Mouse (Mus musculus) lung, embryonic 15.5 days (tissue): ENCODE results near the gene Mtif2. TPM values are rescaled to one million over a fixed set of nuclear protein-coding genes. Genes with fewer than 3 reads are reported as not detected.

ENCODE experiments used
- ATAC-seq: fragments of 200-750 bp; cut with Nextera tagmentation; 2 replicates; pipeline ENCODE4 v1.8.0; 2017; ENCODE audit warnings: moderate number of reproducible peaks, borderline replicate concordance; ENCODE audit not compliant: low FRiP score, low TSS enrichment; ENCODE audit errors: extremely low read depth
- H3K27ac ChIP-seq: fragments of 300-500 bp; sonication (generic); 2 replicates; pipeline ENCODE4 v1.5.1; 2015; ENCODE audit warnings: moderate library complexity, mild to moderate bottlenecking, inconsistent platforms
- H3K27me3 ChIP-seq: fragments of 300-500 bp; sonication (generic); 2 replicates; pipeline ENCODE4 v1.6.1; 2015; ENCODE audit warnings: inconsistent platforms
- H3K36me3 ChIP-seq: fragments of 300-500 bp; sonication (generic); 2 replicates; pipeline ENCODE4 v1.6.1; 2015; ENCODE audit warnings: inconsistent platforms
- H3K4me1 ChIP-seq: fragments of 300-500 bp; sonication (generic); 2 replicates; pipeline ENCODE4 v1.6.1; 2015; ENCODE audit warnings: inconsistent platforms
- H3K4me2 ChIP-seq: fragments of 300-500 bp; sonication (generic); 2 replicates; pipeline ENCODE4 v1.6.1; 2015; ENCODE audit warnings: inconsistent platforms, mild to moderate bottlenecking, moderate library complexity
- H3K4me3 ChIP-seq: fragments of 300-500 bp; sonication (generic); 2 replicates; pipeline ENCODE4 v1.5.1; 2015; ENCODE audit warnings: mild to moderate bottlenecking, inconsistent platforms
- H3K9ac ChIP-seq: fragments of 300-500 bp; sonication (generic); 2 replicates; pipeline ENCODE4 v1.6.1; 2015; ENCODE audit warnings: inconsistent platforms
- H3K9me3 ChIP-seq: fragments of 300-500 bp; sonication (generic); 2 replicates; pipeline ENCODE4 v1.6.1; 2016; ENCODE audit warnings: inconsistent platforms
- WGBS: fragments of 180-500 bp; shearing (Covaris S2); methylation state at CpG from one replicate; pipeline ENCODE4 v1.1.7; 2015; 5-methylcytosine and 5-hydroxymethylcytosine counted together
- polyA plus RNA-seq: library from polyadenylated mRNA; unstranded; fragments of >200 nt; fragmentation: Nextera tagmentation; extraction: Ambion mirVana; gene quantifications from 2 replicates; pipeline ENCODE4 v1.2.1, GENCODE M21; 2015

The Mtif2 gene
- 39.9 and 42.4 TPM in 2 replicates for polyA plus RNA-seq

DNA sequence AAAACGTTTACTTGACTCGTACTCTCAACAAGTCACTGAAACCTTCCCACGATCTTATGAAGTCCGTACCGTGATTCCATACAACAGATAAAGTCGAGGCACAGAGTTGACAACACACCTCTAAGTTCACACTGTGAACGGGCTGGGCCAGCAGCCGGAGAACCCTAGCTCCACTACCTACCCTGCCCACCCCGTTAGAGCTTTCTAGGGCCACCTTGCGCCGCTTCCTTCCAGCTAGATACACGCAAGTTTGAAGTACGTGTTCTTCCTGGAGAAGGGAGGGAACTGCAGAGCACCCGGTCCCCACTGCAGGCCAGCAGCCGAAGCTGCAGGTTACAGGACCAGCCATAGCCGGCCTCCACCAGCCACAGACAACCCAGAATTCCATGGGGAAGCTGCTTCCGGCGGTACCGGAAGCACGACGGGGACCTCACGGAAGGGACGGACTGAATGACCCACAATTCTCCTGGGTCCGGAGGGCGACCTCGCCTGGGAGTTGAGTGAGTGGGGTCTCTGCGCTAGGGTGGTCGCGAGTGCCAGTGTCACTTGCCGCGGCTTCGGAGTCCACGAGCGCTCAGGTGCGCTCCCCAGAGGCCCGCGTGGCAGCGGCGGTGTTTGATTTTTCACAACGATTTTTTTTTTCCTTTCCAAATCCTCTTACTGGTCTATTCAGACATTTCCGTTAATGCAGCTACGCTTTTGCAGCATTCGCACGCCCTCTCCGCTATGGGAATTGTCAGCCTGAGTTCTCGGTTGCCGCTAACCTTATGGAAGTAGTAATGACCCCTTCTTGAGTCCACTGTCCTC is at the start of gene Mtif2:
TSS of gene Mtif2 (plus strand) at position 421 of the 807 bp plus-strand sequence.
- peak within 1 kb of the TSS; percentile 63 for H3K4me2 ChIP-seq
- H3K4me3 ChIP-seq, result peak within 1 kb of the TSS; percentile 69
- peaks cover 9% of the 10 kb centered on the region for H3K4me1 ChIP-seq
- H3K9ac ChIP-seq, result peak within 1 kb of the TSS; percentile 69
- H3K36me3 ChIP-seq, result peaks cover 13% of the 10 kb centered on the region
- no peaks in the 10 kb centered on the region for H3K27me3 ChIP-seq
- no peaks in the 10 kb centered on the region for H3K9me3 ChIP-seq
- peak; percentile 96 for ATAC-seq
- 3% methylated on average over 47 of the region's 47 CpGs for WGBS
- peak within 1 kb of the TSS; percentile 72 for H3K27ac ChIP-seq

- ATAC-seq, result no peak
- H3K36me3 ChIP-seq, result peaks cover 12% of the 10 kb centered on the region
- no peaks in the 10 kb centered on the region for H3K9me3 ChIP-seq
- H3K27me3 ChIP-seq, result no peaks in the 10 kb centered on the region
- H3K4me2 ChIP-seq, result no peak overlapping the region
- H3K9ac ChIP-seq, result no peak overlapping the region
- no peak overlapping the region for H3K4me3 ChIP-seq
- H3K4me1 ChIP-seq, result no peaks in the 10 kb centered on the region
- WGBS, result 97% methylated on average over 1 of the region's 1 CpGs
- H3K27ac ChIP-seq, result no peak overlapping the region
Measured at GRCm38 (mm10) chr11:29493135-29493534, 33.1 kb upstream of the Mtif2 start.

- Histone ChIP-seq H3K4me1 (no peaks in the 10 kb centered on the region), H3K9me3 (no peaks in the 10 kb centered on the region), H3K4me3 (no peak overlapping the region), H3K36me3 (peaks cover 22% of the 10 kb centered on the region), H3K27ac (no peak overlapping the region), H3K27me3 (no peaks in the 10 kb centered on the region), H3K4me2 (no peak overlapping the region), H3K9ac (no peak overlapping the region)
- no peak for ATAC-seq
- 75% methylated on average over 3 of the region's 3 CpGs for WGBS
Measured at GRCm38 (mm10) chr11:29496962-29497361, 29.2 kb upstream of the Mtif2 start.

DNA sequence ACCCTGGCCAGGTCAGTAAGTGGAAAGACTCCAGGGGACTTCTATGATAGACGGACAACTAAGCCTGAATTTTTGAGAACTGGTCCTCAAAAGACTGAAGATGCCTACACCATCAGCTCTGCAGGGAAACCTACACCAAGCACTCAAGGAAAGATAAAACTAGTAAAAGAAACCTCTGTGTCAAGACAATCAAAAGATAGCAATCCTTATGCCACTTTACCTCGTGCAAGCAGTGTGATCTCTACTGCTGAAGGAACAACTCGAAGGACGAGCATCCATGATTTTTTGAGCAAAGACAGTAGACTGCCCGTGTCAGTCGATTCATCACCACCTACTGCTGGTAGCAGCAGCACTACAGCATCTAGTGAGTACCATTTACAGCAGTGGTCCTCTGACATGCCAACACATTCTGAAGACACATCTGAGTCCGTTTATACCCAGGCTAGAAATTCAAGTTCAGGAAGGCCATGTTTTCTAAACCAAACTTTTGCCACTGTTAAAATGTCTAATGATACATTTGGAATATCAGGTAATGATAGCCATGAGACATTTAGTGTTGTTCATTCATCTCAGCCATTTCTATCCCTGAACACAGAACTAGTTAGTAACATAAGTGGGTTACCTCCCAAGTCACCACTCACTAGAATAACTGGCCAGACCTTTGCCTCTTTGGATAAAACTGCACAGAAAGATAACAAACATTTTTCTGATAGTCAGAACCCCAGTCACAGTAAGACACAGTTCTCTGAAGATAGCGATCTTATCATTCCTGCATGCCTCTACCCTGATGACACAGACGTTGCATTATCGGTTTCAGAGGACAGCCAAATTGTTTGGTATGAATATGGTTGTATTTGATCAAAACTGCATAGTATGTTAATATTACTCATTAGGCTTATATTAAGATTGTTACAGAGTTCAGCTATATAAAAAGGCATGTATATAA is 22.0 kb upstream of the Mtif2 start:
- Histone ChIP-seq H3K27me3 (no peaks in the 10 kb centered on the region), H3K36me3 (peaks cover 33% of the 10 kb centered on the region), H3K4me3 (no peak overlapping the region), H3K9ac (no peak overlapping the region), H3K4me1 (no peaks in the 10 kb centered on the region), H3K4me2 (no peak overlapping the region), H3K9me3 (no peaks in the 10 kb centered on the region), H3K27ac (no peak overlapping the region)
- ATAC-seq, result no peak
- 86% methylated on average over 10 of the region's 10 CpGs for WGBS

DNA sequence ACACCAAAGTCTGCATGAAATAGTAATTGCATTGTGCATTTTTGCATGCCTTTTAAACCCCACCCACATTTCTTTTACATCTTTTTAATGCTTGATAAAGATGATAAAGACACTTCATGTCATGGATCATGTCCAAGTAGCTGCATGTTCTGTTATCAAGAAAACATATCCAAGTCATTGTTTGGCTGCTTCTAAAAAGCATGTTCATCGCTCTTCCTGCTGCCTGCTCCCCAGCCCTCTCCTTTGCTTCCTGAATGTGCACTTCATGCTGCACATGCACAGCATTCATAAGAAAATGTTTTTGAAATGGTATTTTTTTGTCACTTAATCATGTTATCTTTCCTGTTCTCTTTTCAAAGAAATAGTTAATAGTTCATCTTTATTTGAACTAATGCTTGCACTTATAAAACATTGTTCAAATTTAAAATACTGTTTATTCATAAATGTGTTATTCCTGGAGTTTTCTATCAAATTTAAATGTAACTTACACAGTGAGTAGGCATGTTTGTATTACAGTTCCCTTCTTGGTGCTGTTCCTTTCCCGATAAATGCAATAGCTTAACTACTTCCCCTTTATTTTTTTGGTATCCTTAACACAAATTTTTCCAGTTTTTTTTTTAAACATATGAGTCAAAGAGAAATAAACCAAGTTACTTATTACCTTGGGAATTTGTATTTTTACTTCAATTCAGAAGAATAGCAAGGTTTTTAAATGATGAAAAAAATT is 21.1 kb upstream of the Mtif2 start:
- Histone ChIP-seq H3K4me3 (no peak overlapping the region), H3K27ac (no peak overlapping the region), H3K9me3 (no peaks in the 10 kb centered on the region), H3K27me3 (no peaks in the 10 kb centered on the region), H3K36me3 (peaks cover 29% of the 10 kb centered on the region), H3K4me1 (no peaks in the 10 kb centered on the region), H3K9ac (no peak overlapping the region), H3K4me2 (no peak overlapping the region)
- ATAC-seq, result no peak
- WGBS, result 85% methylated on average over 2 of the region's 2 CpGs

- Histone ChIP-seq H3K4me3 (no peak overlapping the region), H3K4me2 (no peak overlapping the region), H3K27ac (no peak overlapping the region), H3K27me3 (no peaks in the 10 kb centered on the region), H3K4me1 (peaks cover 5% of the 10 kb centered on the region; the same call in 1 of the 2 replicates), H3K9ac (no peak overlapping the region), H3K9me3 (no peaks in the 10 kb centered on the region), H3K36me3 (peaks cover 12% of the 10 kb centered on the region)
- ATAC-seq, result no peak
- 94% methylated on average over 1 of the region's 1 CpGs for WGBS
Measured at GRCm38 (mm10) chr11:29509421-29509820, 16.8 kb upstream of the Mtif2 start.

GRCm38 (mm10) chr11:29512818-29513535 is 13.2 kb upstream of the Mtif2 start:
- Histone ChIP-seq H3K27me3 (no peaks in the 10 kb centered on the region), H3K27ac (no peak overlapping the region), H3K9me3 (no peaks in the 10 kb centered on the region), H3K4me1 (peaks cover 5% of the 10 kb centered on the region; the same call in 1 of the 2 replicates), H3K4me3 (no peak overlapping the region), H3K9ac (no peak overlapping the region), H3K4me2 (no peak overlapping the region), H3K36me3 (no peaks in the 10 kb centered on the region; the same call in 1 of the 2 replicates)
- 91% methylated on average over 4 of the region's 4 CpGs for WGBS
- ATAC-seq, result no peak

DNA sequence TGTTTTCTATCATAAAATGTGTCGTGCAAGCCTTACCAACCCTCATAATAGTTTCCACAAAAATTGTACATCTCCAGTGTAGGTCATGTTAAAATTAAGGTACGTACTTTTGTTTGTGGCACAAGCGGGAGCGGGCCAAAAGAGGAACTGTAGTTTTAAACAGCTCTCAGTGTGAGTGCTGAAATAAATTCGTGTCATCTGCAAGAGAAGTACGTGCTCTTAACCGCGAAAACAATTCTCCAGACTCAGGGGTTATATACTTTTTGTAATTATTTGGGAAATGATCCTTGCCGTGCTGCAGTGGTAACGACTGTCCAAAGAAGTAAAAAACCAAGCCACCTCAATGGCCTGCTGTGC is 11.9 kb upstream of the Mtif2 start:
- Histone ChIP-seq H3K4me1 (peaks cover 5% of the 10 kb centered on the region; the same call in 1 of the 2 replicates), H3K36me3 (no peaks in the 10 kb centered on the region; the same call in 1 of the 2 replicates), H3K27me3 (no peaks in the 10 kb centered on the region), H3K4me3 (peak overlapping the region; percentile 73), H3K9me3 (no peaks in the 10 kb centered on the region), H3K4me2 (peak overlapping the region; percentile 76), H3K9ac (peak overlapping the region; percentile 67), H3K27ac (peak overlapping the region; percentile 81)
- ATAC-seq, result no peak
- whole genome bisulfite sequencing, result 20% methylated on average over 10 of the region's 10 CpGs

GRCm38 (mm10) chr11:29514682-29515412 is 11.4 kb upstream of the Mtif2 start, which contains the start of gene Prorsd1:
Gene Prorsd1 (minus strand): TSS chr11:29515033.
- peak; percentile 99 for ATAC-seq
- Histone ChIP-seq H3K9me3 (no peaks in the 10 kb centered on the region), H3K27me3 (no peaks in the 10 kb centered on the region), H3K4me2 (peak within 1 kb of the TSS; percentile 76), H3K36me3 (no peaks in the 10 kb centered on the region; the same call in 1 of the 2 replicates), H3K4me1 (peaks cover 5% of the 10 kb centered on the region; the same call in 1 of the 2 replicates), H3K27ac (peak within 1 kb of the TSS; percentile 81), H3K4me3 (peak within 1 kb of the TSS; percentile 73), H3K9ac (peak within 1 kb of the TSS; percentile 67)
- 2% methylated on average over 40 of the region's 40 CpGs for WGBS

GRCm38 (mm10) chr11:29538201-29538600 is 12.0 kb downstream of the Mtif2 start:
- no peaks in the 10 kb centered on the region for H3K9me3 ChIP-seq
- no peak overlapping the region for H3K4me3 ChIP-seq
- ATAC-seq, result no peak
- no peak overlapping the region for H3K9ac ChIP-seq
- H3K27me3 ChIP-seq, result no peaks in the 10 kb centered on the region
- 97% methylated on average over 1 of the region's 1 CpGs for WGBS
- peaks cover 38% of the 10 kb centered on the region for H3K36me3 ChIP-seq
- H3K27ac ChIP-seq, result no peak overlapping the region
- H3K4me1 ChIP-seq, result no peaks in the 10 kb centered on the region
- no peak overlapping the region for H3K4me2 ChIP-seq
